Mouse (Mus musculus): ENCODE measurements around the gene Tfap2c. TPM values are rescaled to one million over a fixed set of nuclear protein-coding genes. Genes with fewer than 3 reads are reported as not detected.

The Tfap2c gene
- total RNA-seq, 2 experiments from 2014 or later: 0.79 to 1.1 TPM

DNA sequence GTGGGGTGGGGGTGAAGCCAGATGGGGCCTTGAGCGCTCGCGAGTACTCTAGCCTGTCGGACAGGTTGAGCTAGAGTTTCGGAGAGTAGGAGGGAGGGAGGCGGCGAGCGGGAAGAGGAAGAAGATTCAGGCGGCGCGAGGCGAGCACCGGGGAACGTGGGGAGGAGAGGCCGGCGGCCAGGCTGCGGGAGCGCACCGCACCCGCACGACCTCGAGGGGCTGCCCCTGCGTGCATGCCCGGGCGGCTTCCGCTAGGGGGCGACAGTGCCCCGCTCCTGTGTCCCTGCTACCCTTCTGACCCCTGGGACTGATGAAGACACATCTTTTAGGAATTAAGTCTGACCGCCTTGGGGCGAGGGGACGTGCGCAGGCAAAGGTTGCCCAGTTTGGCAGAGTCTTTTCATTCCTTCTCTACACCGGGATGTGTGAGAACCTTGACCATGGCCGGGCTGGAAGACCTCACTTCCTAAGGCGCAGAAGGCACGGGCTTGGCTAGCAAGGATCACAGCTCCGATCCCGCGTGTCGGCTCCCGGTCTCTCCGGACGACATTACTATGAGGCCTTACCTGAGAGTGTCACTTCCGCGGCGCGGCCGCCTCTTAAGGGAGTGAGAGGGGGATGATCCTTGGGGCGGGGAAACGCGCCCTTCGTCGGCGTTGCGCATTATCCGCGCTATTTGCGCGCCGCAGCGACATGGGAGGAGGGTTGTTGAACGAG lies 1.1 kb downstream of the Tfap2c start:
- peak; percentile 48 to 52 for DNase-seq (ENCODE audit: low spot score in 2 of 2)

DNA sequence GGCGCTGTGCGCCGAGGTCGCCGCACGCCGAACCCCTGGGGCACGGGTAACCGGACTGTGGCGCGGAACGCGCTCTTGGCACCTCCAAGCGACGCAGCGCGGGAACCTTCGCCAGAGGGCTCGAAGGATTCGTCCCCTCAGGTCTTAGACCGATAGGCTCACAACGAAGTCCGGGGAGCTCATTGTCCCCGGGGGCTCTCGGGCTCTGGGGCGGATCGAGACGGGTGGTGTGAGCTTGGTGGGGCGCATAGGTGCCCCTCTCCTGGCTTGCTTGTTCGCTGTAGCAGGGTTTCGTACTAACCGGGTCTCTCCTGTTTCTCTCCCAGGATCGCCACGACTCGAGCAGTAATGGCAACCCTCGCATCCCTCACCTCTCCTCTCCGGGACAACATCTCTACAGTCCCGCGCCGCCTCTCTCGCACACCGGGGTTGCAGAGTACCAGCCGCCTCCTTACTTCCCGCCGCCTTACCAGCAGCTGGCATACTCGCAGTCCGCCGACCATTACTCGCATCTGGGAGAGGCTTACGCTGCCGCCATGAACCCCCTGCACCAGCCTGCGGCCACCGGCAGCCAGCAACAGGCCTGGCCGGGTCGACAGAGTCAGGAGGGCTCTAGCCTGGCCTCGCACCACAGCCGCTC lies 1.8 kb downstream of the Tfap2c start:
- DNase-seq (ENCODE audit: low spot score in 2 of 2): no peak

DNA sequence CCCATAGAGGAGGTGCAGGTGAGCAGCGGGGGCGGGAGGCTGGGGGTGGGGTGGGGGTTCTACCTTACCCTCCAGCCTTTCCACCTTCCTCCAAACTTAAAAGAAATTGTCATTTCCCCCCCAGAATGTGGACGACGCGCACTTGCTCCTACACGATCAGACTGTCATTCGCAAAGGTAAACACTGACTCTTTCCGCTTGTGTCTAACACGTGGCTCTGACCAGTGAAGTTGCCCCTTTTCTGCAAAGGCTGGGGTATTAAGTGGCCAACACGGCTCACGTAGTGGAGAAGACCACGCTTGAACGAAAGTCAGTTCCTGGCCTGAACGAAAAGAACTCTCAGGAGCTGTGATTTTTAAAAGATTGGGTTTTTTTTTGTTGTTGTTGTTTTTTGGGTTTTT lies 2.5 kb downstream of the Tfap2c start:
- DNase-seq (ENCODE audit: low spot score in 2 of 2): no peak

DNA sequence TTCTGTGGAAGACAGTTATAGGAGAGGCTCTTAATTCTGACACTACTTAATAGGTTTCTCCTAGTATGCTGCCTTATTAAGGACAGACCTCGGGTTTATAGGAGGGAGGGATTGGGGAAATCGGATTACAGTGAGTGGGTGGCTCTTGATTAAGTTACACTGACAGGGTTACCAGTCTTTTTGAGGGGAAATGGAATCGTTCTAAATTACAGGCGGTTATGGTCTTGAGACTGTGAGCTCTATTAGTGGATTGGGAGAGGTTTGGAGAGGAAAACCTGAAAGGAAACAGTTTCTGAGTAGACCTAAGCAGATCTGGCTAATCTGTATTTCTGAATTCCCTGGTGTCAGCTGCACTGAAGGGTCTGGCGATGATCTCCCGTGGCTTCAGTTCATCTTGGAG lies 3.3 kb downstream of the Tfap2c start:
- DNase-seq (ENCODE audit: low spot score in 2 of 2): no peak

DNA sequence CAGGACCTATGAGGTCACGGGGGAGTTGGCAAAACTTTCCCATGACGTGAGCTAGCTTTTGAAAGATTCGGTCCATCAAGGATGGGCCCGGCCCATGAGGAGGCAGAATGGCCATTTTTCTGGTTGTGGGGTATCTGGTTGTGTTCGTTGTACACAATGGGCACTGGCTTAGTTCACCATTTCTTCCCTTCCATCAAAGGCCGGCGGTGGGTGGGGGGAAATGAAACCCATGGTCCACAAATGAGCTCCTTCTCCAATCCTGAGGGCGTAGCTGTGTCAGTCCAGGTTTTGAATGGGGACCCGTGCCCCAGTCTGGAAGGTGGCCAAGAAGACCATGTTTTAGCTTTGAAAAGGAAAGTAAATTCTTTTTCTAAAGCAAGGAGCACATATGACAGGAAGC lies 4.8 kb downstream of the Tfap2c start:
- no peak for DNase-seq (ENCODE audit: low spot score in 2 of 2)

DNA sequence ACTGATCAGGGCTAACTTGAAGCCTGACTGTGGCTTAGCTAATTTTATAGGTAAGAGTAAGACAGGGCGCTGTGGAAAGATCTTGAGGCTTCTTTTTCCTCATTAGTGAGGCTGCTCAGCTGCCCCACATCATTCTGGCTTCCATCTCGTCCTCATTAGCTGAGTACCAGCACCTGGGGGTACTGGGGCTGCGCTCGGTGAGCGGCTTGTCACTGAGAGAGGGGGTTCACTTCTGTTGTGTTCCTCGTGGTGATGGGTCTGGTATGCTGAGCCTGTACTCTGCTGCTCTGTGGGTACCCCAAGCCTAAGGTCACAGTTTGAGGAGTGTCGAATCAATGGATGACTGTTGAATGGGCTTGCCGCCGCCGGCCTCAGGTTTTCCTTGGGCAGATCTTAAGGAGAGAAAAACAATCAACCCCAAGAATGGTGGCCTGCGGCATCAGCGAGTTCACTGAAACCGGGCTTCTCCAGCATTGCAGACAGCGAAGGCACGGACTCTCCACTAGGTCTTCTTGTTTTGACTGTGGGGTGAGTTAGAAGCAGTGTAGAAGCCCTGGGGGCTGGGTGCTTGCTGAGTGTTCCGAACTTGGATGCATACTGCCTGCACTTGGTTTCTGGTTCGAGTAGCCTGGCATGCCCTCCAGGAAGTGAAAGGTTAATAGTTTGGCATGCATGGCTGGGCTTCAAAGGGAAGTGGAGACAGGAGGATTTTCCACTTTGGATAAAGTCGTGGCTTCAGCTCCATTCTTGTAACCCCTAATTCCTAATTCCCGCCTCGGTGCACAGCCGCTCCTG lies 9.5 kb downstream of the Tfap2c start:
- no peak for DNase-seq (ENCODE audit: low spot score in 2 of 2)

DNA sequence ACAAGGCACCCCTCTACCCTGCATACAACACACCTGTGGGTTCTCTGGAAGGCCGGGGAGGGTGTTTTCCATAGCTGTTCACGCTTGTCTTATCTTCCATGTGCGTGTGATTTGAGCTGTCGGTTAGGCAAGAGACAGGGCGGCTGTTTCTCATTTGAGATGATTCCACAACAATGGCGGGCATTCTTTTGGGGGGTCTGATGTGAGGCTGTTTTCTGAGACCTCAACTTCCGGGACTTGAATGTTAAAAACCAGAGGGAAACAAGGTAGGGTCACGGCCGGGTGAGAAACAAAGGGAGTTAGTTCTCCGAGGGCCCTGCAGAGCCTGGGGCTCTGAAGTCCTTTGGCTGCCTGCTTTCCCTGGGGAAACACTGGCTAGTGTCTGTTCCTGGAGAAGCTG lies 11.6 kb downstream of the Tfap2c start:
- DNase-seq (ENCODE audit: low spot score in 2 of 2): no peak

DNA sequence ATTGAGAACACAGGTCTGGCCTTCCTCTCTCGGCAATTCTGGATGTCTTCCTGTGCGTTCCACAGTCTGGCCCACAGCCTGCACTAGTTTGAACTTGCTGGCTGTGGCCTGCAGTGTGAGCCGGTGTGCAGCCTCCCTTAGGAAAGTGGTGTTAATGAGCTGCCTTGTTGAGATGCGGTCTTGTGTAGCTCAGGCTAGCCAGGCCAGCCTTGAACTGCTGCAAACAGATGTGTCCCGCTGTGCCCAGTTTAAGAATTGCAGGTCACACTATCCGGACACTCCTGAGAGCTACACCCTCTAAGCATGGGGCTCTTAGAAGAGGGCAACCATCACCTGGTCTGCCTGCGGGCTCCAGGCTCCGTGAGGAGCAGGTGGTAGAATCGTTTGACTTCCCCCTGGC lies 18.4 kb downstream of the Tfap2c start:
- DNase-seq (ENCODE audit: low spot score in 2 of 2): no peak

DNA sequence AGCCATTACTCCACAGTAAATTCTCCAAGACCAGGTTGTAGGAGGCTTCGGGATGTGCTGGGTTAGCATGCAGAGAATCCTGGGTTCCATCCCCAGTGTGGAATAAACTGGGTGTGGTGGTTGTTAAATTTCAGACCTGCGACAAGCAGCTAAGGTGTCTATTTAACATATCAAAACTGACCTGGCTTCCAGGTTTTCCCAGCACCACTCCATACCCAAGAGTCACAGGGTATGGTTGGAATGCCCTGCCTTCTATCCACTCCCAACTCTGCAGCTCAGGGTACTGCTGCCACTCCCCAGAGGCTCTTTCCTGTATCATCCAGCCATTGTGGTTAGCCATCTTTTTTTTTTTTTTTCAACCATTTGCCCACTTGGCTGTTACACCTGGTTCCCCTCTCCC lies 19.1 kb downstream of the Tfap2c start:
- no peak for DNase-seq (ENCODE audit: low spot score in 2 of 2)

DNA sequence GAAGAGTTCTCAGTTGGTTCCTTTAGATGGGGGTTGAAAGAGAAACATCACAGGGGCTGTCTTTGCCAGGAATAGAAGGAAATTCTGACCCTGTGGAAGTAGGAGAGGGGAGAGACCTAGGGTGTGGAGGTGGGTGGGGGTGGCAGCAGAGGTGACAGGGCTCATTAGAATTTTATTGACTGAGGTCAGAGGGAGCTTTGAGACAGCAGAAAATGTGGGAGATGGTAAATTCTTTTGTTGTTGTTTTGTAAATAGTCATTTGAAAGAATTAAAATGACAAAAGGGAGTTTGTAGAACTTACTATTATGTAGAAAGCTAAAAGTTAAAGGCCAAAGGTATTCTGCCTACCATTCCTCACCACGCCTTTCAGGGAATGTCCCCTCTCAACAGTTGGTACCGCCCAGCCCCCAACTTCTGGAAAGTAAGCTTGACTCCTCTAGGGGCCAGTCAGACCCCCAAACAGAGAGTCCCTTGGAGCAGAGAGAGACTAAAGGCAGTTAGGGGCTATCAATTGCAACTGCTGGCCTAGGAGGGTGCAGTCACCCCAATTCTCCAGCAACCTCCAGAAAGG lies 27.9 kb downstream of the Tfap2c start:
- DNase-seq (ENCODE audit: low spot score in 2 of 2): no peak

DNA sequence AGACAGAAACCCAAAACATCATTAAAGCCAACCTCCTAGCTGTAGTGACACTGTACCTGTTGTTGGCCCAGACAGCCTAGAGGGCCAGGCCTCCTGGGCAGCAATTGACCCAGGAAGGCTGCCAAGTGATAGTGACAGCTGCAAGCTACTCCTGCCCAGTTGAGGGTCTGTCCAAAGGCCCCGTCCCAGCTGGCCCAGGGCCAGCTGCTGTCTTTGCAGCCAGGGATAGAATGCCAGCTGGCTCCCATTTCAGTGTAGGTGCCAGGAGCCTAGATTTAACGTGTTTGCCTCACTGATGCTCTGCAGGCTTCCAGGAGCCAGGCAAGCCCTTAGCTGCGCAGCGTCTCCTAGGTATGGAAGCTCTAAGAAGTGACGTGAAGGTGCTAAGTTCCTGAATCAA lies 29.8 kb downstream of the Tfap2c start:
- peak; percentile 69 to 74 for DNase-seq (ENCODE audit: low spot score in 2 of 2)

DNA sequence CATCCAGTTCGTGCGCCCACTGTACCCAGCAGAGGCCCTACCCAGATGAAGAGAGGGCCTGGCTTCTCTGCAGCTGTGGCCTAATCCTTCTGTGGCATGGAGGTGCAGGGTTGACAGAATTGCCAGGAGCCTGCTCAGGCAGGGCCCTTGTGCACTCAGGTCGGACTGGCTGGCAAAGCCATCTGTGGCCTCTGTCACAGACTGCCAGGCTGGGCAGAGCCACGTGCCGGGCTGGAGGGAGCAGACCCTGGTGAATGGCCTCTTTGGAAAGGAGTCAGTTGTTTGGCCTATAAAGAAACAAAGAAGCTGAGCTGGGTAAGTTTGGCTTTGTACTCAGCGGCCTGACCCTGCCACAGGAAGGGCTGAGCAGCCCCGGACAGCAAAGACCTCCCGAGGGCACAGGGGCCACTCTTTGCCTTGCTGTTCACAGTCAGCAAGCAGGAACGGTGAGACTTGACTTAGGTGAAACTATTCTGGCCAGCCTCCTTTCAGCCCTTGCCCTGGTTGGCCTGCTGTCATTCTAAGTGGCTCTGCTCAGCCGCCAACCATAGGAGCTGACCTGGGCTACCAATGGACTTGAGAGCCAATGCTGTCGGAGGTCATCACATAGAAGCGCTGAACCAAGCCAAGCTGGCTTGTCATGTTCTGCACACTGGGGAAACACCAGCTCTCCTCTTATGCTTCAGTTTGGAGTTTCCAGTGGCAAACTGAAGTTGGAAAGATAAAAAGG lies 31.3 kb downstream of the Tfap2c start:
- peak; percentile 7 to 16 for DNase-seq (ENCODE audit: low spot score in 2 of 2)

DNA sequence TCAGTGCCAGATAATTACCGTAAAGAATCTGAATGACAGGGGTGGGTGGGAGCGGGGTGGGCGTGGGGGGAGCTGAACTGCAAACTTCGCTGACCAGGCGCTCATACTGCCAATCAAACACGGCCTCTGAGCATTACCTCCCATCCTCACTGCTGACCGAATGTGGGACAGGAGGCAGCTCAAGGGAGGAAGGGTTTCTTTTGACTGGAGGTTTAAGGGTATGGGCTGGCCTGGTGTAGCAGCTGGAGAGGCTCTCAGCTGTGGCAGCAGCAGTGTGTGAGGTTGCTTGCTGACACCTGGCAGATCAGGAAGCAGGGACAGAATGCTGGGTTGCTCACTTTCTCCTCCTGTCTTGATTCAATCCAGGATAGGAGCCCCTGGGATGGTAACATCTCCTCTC lies 33.9 kb downstream of the Tfap2c start:
- DNase-seq (ENCODE audit: low spot score in 2 of 2): no peak

DNA sequence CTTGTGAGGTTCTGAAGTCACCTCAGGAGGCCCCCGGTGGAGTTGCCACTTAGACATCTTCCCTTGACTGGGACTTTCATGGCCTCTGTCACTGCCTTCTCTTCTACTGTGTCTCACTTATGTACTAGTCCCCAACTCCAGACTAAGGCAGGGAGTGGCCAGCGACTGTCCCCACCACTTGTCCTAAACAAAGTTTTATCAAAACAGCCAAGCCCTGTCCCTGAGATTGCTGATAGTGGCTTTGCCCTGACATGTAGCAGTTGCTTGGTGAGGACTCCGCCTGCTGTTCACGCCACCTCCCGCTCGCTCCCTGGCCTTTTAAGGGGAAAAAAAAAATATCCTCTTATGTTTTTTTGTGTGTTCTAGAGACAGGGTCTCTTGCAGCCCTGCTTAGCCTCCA lies 35.9 kb downstream of the Tfap2c start:
- DNase-seq (ENCODE audit: low spot score in 2 of 2): no peak

DNA sequence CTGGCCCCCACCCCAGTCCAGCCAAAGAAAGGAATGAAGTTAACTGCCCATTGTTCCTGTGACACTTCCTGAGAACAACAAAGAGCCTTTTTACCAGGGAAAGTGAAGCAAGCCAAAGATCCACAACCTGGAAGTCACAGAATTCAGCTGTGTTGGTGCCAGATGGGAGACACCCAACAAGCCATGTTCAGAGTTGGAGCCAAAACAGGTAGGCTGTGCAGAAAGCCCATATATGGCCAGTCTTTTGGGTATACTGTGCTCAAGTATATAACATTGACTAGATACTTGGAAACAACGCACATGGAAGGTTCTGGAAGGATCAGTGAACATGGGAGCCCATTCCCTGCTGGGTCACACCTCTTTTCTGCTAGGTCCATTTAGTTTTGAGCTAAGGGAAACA lies 39.7 kb downstream of the Tfap2c start:
- no peak for DNase-seq (ENCODE audit: low spot score in 2 of 2)

DNA sequence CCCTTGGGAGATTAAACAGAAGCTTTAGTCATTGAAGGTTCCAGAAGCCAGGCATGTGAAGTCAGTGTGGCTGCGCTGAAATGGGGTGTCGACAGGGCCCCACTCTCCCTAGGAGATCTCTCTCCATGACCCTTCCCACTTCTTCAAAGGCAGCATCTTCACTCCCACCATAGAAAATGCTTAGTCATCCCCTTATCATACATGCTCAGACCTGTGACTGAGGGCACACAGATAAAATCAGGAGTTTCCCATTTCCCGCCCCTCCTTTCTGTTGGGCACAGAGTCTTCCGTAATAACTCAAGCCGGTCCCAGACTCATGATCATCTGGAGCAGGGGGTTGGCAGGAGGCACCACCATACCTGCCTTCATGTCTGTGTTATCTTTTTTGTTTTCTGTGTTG lies 41.4 kb downstream of the Tfap2c start:
- no peak for DNase-seq (ENCODE audit: low spot score in 2 of 2)

DNA sequence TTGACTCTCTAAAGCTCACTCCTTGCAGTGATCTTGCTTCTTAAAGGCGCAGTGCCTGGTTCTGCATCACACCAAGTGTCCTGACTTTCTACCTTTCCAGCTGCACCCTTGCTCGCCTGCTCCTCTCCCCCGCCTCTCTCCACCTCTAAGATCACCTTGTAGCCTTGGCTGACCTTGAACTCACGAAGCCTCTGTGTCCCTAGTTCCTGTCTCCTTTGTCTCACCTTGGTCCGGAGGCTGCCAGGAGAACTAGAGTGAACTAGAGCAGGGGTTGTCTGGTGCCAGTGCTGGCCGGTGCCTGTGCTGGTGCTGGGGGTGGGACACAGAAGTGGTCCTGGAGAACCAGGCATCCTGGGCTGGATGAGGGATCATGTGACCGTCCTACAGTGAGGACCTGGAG lies 44.9 kb downstream of the Tfap2c start:
- no peak for DNase-seq (ENCODE audit: low spot score in 2 of 2)

DNA sequence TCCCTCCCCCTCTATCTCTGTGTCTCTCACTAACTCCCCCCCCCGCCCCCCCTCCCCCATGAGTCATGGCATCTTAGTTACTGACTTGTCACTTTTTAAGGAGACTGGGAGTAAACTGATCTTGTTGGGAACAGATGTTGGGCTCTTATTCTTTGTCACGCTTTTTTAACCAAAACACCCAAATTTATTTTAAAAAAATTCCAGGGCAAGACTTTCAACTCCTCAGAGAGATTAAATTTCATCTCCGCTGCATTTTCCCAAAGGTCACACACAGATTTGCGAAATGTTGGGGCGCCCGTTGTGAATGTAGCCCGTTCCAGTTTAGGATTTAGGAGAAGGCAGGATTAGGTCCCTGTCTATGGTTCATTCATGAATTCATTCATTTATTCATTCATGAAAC lies 47.7 kb downstream of the Tfap2c start:
- DNase-seq (ENCODE audit: low spot score in 2 of 2): no peak

DNA sequence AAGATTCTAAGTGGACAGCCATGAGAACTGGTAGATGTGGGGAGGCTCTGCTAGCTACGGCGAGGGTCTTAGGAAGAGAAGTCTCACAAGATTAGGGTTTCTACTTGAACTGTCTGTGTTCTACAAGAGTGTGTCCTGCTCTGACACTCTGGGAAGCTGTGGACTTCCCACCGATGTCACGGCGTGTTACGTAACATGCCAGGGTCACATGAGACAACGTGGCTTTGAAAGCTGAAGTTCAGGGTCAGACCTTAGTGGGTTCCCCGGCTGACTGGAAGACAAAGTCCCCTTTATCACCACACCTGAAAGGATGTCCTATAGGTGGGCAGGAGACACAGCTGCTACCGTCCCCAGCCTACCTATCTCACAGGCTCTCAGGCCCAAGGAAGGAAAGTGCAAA lies 48.5 kb downstream of the Tfap2c start:
- DNase-seq (ENCODE audit: low spot score in 2 of 2): no peak

DNA sequence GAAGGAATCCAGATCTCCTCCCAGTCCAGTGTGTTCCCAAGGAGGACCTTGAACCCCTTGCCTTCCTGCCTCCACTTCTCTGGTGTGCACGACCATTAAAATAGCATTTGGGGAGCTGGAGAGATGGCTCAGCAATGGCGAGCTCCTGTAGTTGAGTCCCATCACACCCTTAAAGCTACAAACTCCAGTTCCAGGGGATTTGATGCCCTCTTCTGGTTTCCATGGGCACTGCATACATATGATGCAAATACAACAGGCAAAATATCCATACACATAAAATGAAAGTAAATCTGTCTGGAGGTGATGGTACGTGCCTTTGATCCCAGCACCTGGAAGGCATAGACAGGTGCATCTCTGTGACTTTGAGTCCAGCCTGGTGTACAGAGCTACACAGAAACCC lies 55.2 kb downstream of the Tfap2c start:
- DNase-seq (ENCODE audit: low spot score in 2 of 2): no peak

DNA sequence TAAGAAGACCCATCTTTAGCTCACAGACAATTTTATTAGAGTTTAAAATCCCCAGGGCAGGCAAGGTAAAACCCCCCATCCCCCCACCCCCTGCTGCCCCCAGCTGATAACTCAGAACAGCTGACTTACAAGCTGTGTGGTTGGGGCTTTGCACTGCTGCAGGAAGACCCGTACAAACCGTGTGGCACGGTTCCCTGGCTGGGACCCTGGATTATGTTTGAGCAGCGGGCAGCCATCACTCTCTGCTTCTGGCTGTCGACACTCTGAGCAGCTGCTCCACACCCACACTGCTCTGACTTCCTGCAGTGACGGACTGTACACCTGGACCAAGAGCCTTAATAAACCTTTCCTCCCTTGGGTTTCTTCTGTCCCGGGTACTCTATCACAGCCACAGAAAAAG lies 56.2 kb downstream of the Tfap2c start:
- no peak for DNase-seq (ENCODE audit: low spot score in 2 of 2)

Data from layer of hippocampus, postnatal 14 days (tissue).